Mouse (Mus musculus): Measurements from ENCODE around the gene Isl1.

Isl1 gene

GRCm38 (mm10) chr13:116294151-116294461 is 15.4 kb downstream of the Isl1 start:
- no peak for DNase-seq

GRCm38 (mm10) chr13:116293301-116294150 is 16.0 kb downstream of the Isl1 start:
- DNase-seq, result no peak

- no peak for DNase-seq
Observed at GRCm38 (mm10) chr13:116289655-116290054, 19.8 kb downstream of the Isl1 start.

GRCm38 (mm10) chr13:116279207-116279772 is 30.2 kb downstream of the Isl1 start:
- no peak for DNase-seq

Data from thymus, postnatal 36 days (tissue).